Mouse (Mus musculus) spleen, postnatal 4 days (tissue): ENCODE results near the gene Crcp.
"Not testable (repeated sequence)": the region's sequence is repeated elsewhere in the genome, so short reads cannot be mapped to it uniquely, and the experiment has no call there.

Experiments
- DNase-seq, 2 experiments: peaks; one replicate each; pipeline ENCODE4 v3.0.0; 2022; ENCODE audit warnings: low spot score in 2 of 2

Gene Crcp

GRCm38 (mm10) chr5:130023767-130024539 lies 5.1 kb upstream of the Crcp start:
- peak; percentile 79 to 84 for DNase-seq

GRCm38 (mm10) chr5:130027134-130027533 lies 2.0 kb upstream of the Crcp start:
- DNase-seq, result no peak

- no peak for DNase-seq
Observed at GRCm38 (mm10) chr5:130027696-130028095, 1.4 kb upstream of the Crcp start.

GRCm38 (mm10) chr5:130031410-130032390 lies 2.6 kb downstream of the Crcp start:
- DNase-seq, result no peak

GRCm38 (mm10) chr5:130033869-130034268 lies 4.8 kb downstream of the Crcp start:
- no peak for DNase-seq

- not testable (repeated sequence) for DNase-seq
Observed at GRCm38 (mm10) chr5:130036300-130036699, 7.2 kb downstream of the Crcp start.

- peak; percentile 56 to 79 for DNase-seq
Observed at GRCm38 (mm10) chr5:130037752-130038455, 8.8 kb downstream of the Crcp start.

- DNase-seq, result no peak
Observed at GRCm38 (mm10) chr5:130040797-130041196, 11.7 kb downstream of the Crcp start.

- no peak for DNase-seq
Observed at GRCm38 (mm10) chr5:130041262-130041661, 12.2 kb downstream of the Crcp start.

GRCm38 (mm10) chr5:130043741-130044140 lies 14.7 kb downstream of the Crcp start:
- DNase-seq, result no peak

GRCm38 (mm10) chr5:130044201-130044695 lies 15.2 kb downstream of the Crcp start:
- no peak for DNase-seq

GRCm38 (mm10) chr5:130046100-130046499 lies 17.0 kb downstream of the Crcp start:
- no peak for DNase-seq

- DNase-seq, result no peak
Observed at GRCm38 (mm10) chr5:130046589-130046988, 17.5 kb downstream of the Crcp start.

- no peak for DNase-seq
Observed at GRCm38 (mm10) chr5:130047013-130047412, 17.9 kb downstream of the Crcp start.

- no peak for DNase-seq
Observed at GRCm38 (mm10) chr5:130048786-130049520, 19.9 kb downstream of the Crcp start.

- no peak for DNase-seq
Observed at GRCm38 (mm10) chr5:130050416-130050815, 21.3 kb downstream of the Crcp start.

GRCm38 (mm10) chr5:130051073-130051860 lies 22.2 kb downstream of the Crcp start:
- DNase-seq, result no peak

- no peak for DNase-seq
Observed at GRCm38 (mm10) chr5:130052510-130052909, 23.4 kb downstream of the Crcp start.

- no peak for DNase-seq
Observed at GRCm38 (mm10) chr5:130052955-130053354, 23.9 kb downstream of the Crcp start.

- DNase-seq, result no peak
Observed at GRCm38 (mm10) chr5:130055688-130056087, 26.6 kb downstream of the Crcp start.
